Mouse (Mus musculus) limb, embryonic 13.5 days (tissue): Measurements from ENCODE around the gene Nxt1. TPM values are rescaled to one million over a fixed set of nuclear protein-coding genes. Genes with fewer than 3 reads are reported as not detected.

ENCODE experiments used
- ATAC-seq: fragments of 200-750 bp; cut with Nextera tagmentation; 2 replicates; pipeline ENCODE4 v1.8.0; 2017; ENCODE audit warnings: low read depth, moderate number of reproducible peaks, moderate TSS enrichment; ENCODE audit not compliant: low FRiP score
- H3K27ac ChIP-seq: fragments of 300-500 bp; sonication (generic); 2 replicates; pipeline ENCODE4 v1.5.1; 2015; ENCODE audit warnings: inconsistent platforms, mild to moderate bottlenecking, moderate library complexity
- H3K27me3 ChIP-seq: fragments of 300-500 bp; sonication (generic); 2 replicates; pipeline ENCODE4 v1.6.1; 2015; ENCODE audit warnings: mild to moderate bottlenecking, inconsistent platforms
- H3K36me3 ChIP-seq: fragments of 300-500 bp; sonication (generic); 2 replicates; pipeline ENCODE4 v1.6.1; 2015; ENCODE audit warnings: inconsistent platforms, mild to moderate bottlenecking, moderate library complexity
- H3K4me1 ChIP-seq: fragments of 300-500 bp; sonication (generic); 2 replicates; pipeline ENCODE4 v1.6.1; 2015; ENCODE audit warnings: inconsistent platforms
- H3K4me2 ChIP-seq: fragments of 300-500 bp; sonication (generic); replicated peaks from 2 replicates; pipeline ENCODE4 v1.6.1; 2015; ENCODE audit warnings: inconsistent platforms, mild to moderate bottlenecking, moderate library complexity
- H3K4me3 ChIP-seq: fragments of 300-500 bp; sonication (generic); 2 replicates; pipeline ENCODE4 v1.5.1; 2015; ENCODE audit warnings: moderate library complexity, mild to moderate bottlenecking, inconsistent platforms
- H3K9ac ChIP-seq: fragments of 300-500 bp; sonication (generic); 2 replicates; pipeline ENCODE4 v1.6.1; 2015; ENCODE audit warnings: mild to moderate bottlenecking, inconsistent platforms
- H3K9me3 ChIP-seq: fragments of 300-500 bp; sonication (generic); 2 replicates; pipeline ENCODE4 v1.6.1; 2016; ENCODE audit warnings: inconsistent platforms
- WGBS: fragments of 180-500 bp; shearing (Covaris S2); methylation state at CpG from one replicate; pipeline ENCODE4 v1.1.7; 2015; 5-methylcytosine and 5-hydroxymethylcytosine counted together
- polyA plus RNA-seq: library from polyadenylated mRNA; unstranded; fragments of >200 nt; fragmentation: Nextera tagmentation; extraction: Ambion mirVana; gene quantifications from 2 replicates; pipeline ENCODE4 v1.2.1, GENCODE M21; 2015

The Nxt1 gene
- polyA plus RNA-seq, 1 experiment from 2014 or later, result 89.8 TPM

- Histone ChIP-seq H3K36me3 (no peaks in the 10 kb centered on the region), H3K4me1 (no peaks in the 10 kb centered on the region), H3K27me3 (no peaks in the 10 kb centered on the region), H3K4me3 (no peak overlapping the region), H3K9me3 (no peaks in the 10 kb centered on the region), H3K9ac (no peak overlapping the region), H3K27ac (no peak overlapping the region), H3K4me2 (no peak overlapping the region)
- WGBS, result 95% methylated on average over 1 of the region's 1 CpGs
- ATAC-seq, result no peak
Observed at GRCm38 (mm10) chr2:148663458-148663857, 8.9 kb upstream of the Nxt1 start.

- 0 out of 2 replicates have a peak, but pooled peaks have one; percentile 1 for ATAC-seq
- Histone ChIP-seq H3K27me3 (no peaks in the 10 kb centered on the region), H3K4me3 (peak overlapping the region; percentile 43), H3K4me1 (peaks cover 59% of the 10 kb centered on the region), H3K9me3 (no peaks in the 10 kb centered on the region), H3K9ac (peak overlapping the region; percentile 64), H3K27ac (peak overlapping the region; percentile 56; the same call in 1 of the 2 replicates), H3K4me2 (peak overlapping the region; percentile 61), H3K36me3 (peaks cover 22% of the 10 kb centered on the region)
- WGBS, result 4% methylated on average over 26 of the region's 26 CpGs
Observed at GRCm38 (mm10) chr2:148677801-148678200, 5.4 kb downstream of the Nxt1 start.

DNA sequence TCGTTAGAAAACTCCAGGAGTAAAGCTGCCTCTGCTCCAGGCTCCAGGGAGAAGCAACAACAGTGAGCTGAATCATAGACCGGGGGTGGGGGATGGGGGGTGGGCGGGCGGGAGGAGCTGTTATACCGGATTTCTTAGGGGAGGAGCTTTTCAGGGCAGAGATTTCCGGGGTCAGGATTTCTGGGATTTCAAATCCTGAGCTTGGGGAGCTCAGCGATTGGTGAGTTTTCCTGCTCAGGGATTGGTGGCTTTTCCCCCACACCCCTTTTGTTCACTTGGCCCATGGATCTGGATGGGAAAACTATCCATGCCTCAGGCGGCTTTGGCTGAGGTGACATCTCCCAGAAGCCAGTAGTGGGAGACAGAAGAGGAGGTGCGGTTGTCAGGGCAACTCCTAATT, 6.9 kb downstream of the Nxt1 start:
- no peaks in the 10 kb centered on the region for H3K9me3 ChIP-seq
- peaks cover 46% of the 10 kb centered on the region for H3K4me1 ChIP-seq
- H3K27me3 ChIP-seq, result no peaks in the 10 kb centered on the region
- H3K9ac ChIP-seq, result no peak overlapping the region
- peak overlapping the region; percentile 95 for H3K4me2 ChIP-seq
- peak overlapping the region; percentile 15; the same call in 1 of the 2 replicates for H3K4me3 ChIP-seq
- peak; percentile 9; the same call in 1 of the 2 replicates for ATAC-seq
- 1% methylated on average over 9 of the region's 9 CpGs for WGBS
- peaks cover 36% of the 10 kb centered on the region for H3K36me3 ChIP-seq
- peak overlapping the region; percentile 74 for H3K27ac ChIP-seq

DNA sequence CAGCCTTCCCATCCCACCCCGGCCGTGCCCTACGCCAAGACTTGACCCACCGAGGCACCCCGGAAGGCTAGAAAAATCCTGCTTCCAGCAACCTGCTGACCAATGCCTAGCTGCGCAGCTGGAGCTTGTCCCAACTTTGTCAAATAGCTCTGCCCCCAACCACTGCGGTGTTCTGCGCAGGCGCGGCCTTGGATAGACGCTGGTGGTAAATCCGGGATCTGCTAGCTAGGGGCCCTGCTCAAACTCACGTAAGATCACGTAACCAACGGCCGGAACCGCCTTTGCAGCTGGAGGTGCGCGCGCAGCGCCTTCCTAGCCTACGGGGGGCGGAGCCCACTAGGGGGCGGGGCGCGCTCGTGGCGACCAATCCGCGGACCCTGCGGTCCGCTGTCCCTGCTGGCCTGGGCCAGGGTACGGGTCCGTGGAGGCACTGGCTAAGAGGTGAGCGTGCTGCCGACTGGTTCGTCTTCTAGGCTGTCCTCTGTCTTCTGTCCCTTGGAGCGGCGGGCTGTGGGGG, 8.4 kb downstream of the Nxt1 start, which contains the start of gene Gzf1:
Gzf1 (plus strand) TSS at position 249 of the 517 bp plus-strand sequence.
- Histone ChIP-seq H3K27ac (peak within 1 kb of the TSS; percentile 87), H3K36me3 (peaks cover 38% of the 10 kb centered on the region), H3K9ac (peak within 1 kb of the TSS; percentile 84), H3K4me1 (peaks cover 45% of the 10 kb centered on the region), H3K9me3 (no peaks in the 10 kb centered on the region), H3K27me3 (no peaks in the 10 kb centered on the region), H3K4me2 (peak within 1 kb of the TSS; percentile 95), H3K4me3 (peak within 1 kb of the TSS; percentile 80)
- peak; percentile 96 for ATAC-seq
- WGBS, result under 1% methylated on average over 38 of the region's 39 CpGs

- peak overlapping the region; percentile 84 for H3K9ac ChIP-seq
- H3K4me3 ChIP-seq, result peak overlapping the region; percentile 80
- no peaks in the 10 kb centered on the region for H3K27me3 ChIP-seq
- peak; percentile 52 for ATAC-seq
- peak overlapping the region; percentile 95 for H3K4me2 ChIP-seq
- WGBS, result 7% methylated on average over 17 of the region's 17 CpGs
- no peaks in the 10 kb centered on the region for H3K9me3 ChIP-seq
- peaks cover 38% of the 10 kb centered on the region for H3K36me3 ChIP-seq
- peaks cover 45% of the 10 kb centered on the region for H3K4me1 ChIP-seq
- peak overlapping the region; percentile 40; the same call in 1 of the 2 replicates for H3K27ac ChIP-seq
Observed at GRCm38 (mm10) chr2:148681461-148681891, 9.1 kb downstream of the Nxt1 start.

GRCm38 (mm10) chr2:148683031-148683430, 10.6 kb downstream of the Nxt1 start:
- H3K36me3 ChIP-seq, result peaks cover 47% of the 10 kb centered on the region
- H3K4me3 ChIP-seq, result no peak overlapping the region
- no peak overlapping the region for H3K9ac ChIP-seq
- no peak overlapping the region for H3K4me2 ChIP-seq
- H3K4me1 ChIP-seq, result peaks cover 35% of the 10 kb centered on the region
- no peak overlapping the region for H3K27ac ChIP-seq
- no peak for ATAC-seq
- 94% methylated on average over 1 of the region's 1 CpGs for WGBS
- H3K27me3 ChIP-seq, result no peaks in the 10 kb centered on the region
- no peaks in the 10 kb centered on the region for H3K9me3 ChIP-seq

DNA sequence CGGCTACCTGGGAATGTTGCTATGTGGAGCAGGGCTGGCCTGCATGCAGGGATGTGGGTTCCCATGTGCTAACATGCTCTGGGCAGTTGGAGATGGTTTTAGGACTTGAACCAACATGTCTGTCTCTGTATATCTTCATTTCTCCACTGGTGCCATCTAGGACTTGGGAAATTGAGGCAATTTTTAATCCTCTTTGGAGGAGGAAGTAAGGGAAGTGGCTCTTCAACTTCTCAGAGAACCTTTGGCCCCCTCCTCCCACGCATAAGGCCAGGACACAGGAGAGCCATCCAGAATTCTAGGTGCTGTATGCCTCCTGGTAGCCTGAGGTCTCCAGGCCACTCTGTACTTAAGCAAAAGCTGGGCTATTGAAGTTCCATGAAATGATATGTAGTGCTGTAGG, 12.6 kb downstream of the Nxt1 start:
- no peak for ATAC-seq
- Histone ChIP-seq H3K27me3 (no peaks in the 10 kb centered on the region), H3K4me2 (no peak overlapping the region), H3K9me3 (no peaks in the 10 kb centered on the region), H3K4me3 (no peak overlapping the region), H3K9ac (no peak overlapping the region), H3K36me3 (peaks cover 63% of the 10 kb centered on the region), H3K4me1 (peaks cover 16% of the 10 kb centered on the region), H3K27ac (no peak overlapping the region)
- 89% methylated on average over 2 of the region's 2 CpGs for WGBS

DNA sequence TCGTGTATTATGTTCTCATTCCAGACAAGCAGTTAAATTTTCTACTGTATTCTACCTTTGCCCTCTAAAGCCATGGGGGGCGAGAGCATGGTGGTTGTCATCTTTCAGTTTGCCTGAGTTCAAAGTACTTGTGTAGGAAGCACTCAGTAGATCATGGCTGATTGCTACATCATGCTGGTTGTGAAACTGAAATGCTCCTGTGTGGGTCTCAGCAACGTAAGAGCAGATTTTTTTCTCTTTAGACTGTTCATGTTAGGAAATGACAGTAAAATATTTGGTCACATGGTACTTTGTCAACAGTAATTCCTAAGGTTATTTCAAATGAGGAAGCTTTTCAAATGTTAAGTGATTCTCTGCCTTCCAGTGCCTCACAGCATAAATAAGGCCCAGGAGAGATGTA, 13.3 kb downstream of the Nxt1 start:
- no peak for ATAC-seq
- Histone ChIP-seq H3K27me3 (no peaks in the 10 kb centered on the region), H3K4me3 (no peak overlapping the region), H3K4me2 (no peak overlapping the region), H3K9me3 (no peaks in the 10 kb centered on the region), H3K27ac (no peak overlapping the region), H3K36me3 (peaks cover 70% of the 10 kb centered on the region), H3K4me1 (peaks cover 11% of the 10 kb centered on the region), H3K9ac (no peak overlapping the region)
- WGBS, result 91% methylated on average over 3 of the region's 3 CpGs

DNA sequence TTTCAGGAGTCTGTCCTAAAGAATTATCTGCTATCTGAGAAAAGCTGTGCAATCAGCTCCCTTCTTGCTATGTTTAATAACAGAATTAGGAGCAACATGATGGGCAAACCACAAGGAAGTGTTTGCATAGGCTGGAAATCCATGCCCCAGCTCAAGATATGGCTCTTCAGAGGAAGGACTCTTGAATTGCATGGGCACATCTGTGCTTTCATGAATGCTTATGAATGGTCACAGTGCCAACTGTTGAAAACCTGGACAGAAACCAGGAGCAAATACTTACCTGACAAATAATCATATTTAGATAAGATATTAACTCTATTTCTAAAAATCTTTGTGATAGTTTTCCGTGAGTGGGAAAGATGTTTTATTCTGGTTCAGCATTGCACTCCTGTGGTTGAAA, 14.5 kb downstream of the Nxt1 start:
- ATAC-seq, result no peak
- peaks cover 82% of the 10 kb centered on the region for H3K36me3 ChIP-seq
- WGBS, result 98% methylated on average over 1 of the region's 1 CpGs

DNA sequence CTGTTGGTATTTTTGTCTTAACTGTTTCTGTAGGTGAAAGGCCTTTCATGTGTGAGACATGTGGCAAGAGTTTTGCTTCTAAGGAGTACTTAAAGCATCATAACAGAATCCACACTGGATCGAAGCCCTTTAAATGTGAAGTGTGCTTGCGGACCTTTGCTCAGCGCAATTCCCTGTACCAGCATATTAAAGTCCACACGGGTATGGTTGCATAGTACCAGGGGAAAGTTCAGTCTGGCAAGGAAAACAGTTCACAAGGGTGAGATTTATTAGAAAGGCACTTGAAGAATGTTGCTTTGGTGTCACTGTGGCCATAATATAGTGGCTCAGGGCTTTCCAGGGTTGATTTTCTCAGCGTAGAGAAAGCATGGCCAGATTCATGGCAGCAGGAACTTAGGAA, 15.6 kb downstream of the Nxt1 start:
- WGBS, result 89% methylated on average over 5 of the region's 5 CpGs
- Histone ChIP-seq H3K27me3 (no peaks in the 10 kb centered on the region), H3K4me3 (no peak overlapping the region), H3K9ac (no peak overlapping the region), H3K9me3 (no peaks in the 10 kb centered on the region), H3K4me1 (no peaks in the 10 kb centered on the region), H3K4me2 (no peak overlapping the region), H3K27ac (no peak overlapping the region), H3K36me3 (peaks cover 90% of the 10 kb centered on the region)
- ATAC-seq, result no peak

More for the DNA sequence above, 14.5 kb downstream of the Nxt1 start:
- no peak overlapping the region for H3K4me2 ChIP-seq
- no peaks in the 10 kb centered on the region for H3K9me3 ChIP-seq
- H3K27me3 ChIP-seq, result no peaks in the 10 kb centered on the region
- peaks cover 6% of the 10 kb centered on the region for H3K4me1 ChIP-seq
- no peak overlapping the region for H3K4me3 ChIP-seq
- no peak overlapping the region for H3K9ac ChIP-seq
- no peak overlapping the region for H3K27ac ChIP-seq

- no peak overlapping the region for H3K4me3 ChIP-seq
- no peak overlapping the region for H3K4me2 ChIP-seq
- no peak overlapping the region for H3K9ac ChIP-seq
- 89% methylated on average over 6 of the region's 6 CpGs for WGBS
- H3K27ac ChIP-seq, result no peak overlapping the region
- H3K36me3 ChIP-seq, result peaks cover 89% of the 10 kb centered on the region
- H3K9me3 ChIP-seq, result no peaks in the 10 kb centered on the region
- no peaks in the 10 kb centered on the region for H3K27me3 ChIP-seq
- H3K4me1 ChIP-seq, result no peaks in the 10 kb centered on the region; the same call in 1 of the 2 replicates
- no peak for ATAC-seq
Observed at GRCm38 (mm10) chr2:148689444-148690140, 17.2 kb downstream of the Nxt1 start.

DNA sequence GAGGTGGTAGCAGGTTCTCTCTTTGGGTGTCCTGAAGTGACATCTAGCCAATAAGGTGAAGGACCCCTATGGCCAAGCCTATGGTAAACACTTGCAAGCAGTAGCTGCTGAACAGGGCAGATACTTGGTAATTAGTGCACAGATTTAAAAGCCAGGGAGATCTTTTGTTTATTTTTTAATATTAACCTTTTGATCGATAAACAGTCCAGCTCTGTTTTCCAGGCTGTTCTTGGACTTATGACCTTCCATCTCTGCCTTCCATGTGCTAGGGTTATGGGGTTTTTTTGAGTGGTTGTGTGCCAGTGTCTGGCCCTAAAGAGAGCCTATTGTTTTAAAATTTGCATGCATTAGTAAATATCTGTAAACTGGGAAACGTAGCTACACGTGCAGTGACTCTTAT, 17.9 kb downstream of the Nxt1 start:
- H3K4me2 ChIP-seq, result no peak overlapping the region
- H3K4me3 ChIP-seq, result no peak overlapping the region
- H3K4me1 ChIP-seq, result no peaks in the 10 kb centered on the region; the same call in 1 of the 2 replicates
- no peak overlapping the region for H3K9ac ChIP-seq
- no peaks in the 10 kb centered on the region for H3K27me3 ChIP-seq
- ATAC-seq, result no peak
- WGBS, result 91% methylated on average over 3 of the region's 3 CpGs
- no peak overlapping the region for H3K27ac ChIP-seq
- H3K9me3 ChIP-seq, result no peaks in the 10 kb centered on the region
- peaks cover 89% of the 10 kb centered on the region for H3K36me3 ChIP-seq
